Mouse (Mus musculus) spleen, adult 2 months (tissue): ENCODE measurements at regions not wholly inside any gene's neighbourhood (a gene's known extent, or its start where the extent isn't known, plus 50 kb on each side); places are given as distances from the start of the nearest gene placed in this dataset.

Experiments used
- DNase-seq, 2 experiments: peaks; one replicate each; pipeline versions ENCODE4 v3.0.0 to v3.0.0-alpha.2; 2012 to 2021; ENCODE audit warnings: low spot score in 2 of 2, low read depth in 1 of 2
- H3K27ac ChIP-seq: fragments of 200-500 bp; 2 replicates; pipeline ENCODE4 v1.5.1; 2012; ENCODE audit warnings: low read length, inconsistent platforms; ENCODE audit not compliant: insufficient read depth
- H3K27me3 ChIP-seq: fragments of 200-500 bp; 2 replicates; pipeline ENCODE4 v1.6.1; 2012; ENCODE audit warnings: mild to moderate bottlenecking, moderate library complexity, low read length, inconsistent platforms; ENCODE audit not compliant: control insufficient read depth, insufficient read depth
- H3K36me3 ChIP-seq: fragments of 200-500 bp; 2 replicates; pipeline ENCODE4 v1.6.1; 2012; ENCODE audit warnings: mild to moderate bottlenecking, low read length, inconsistent platforms; ENCODE audit not compliant: control insufficient read depth, insufficient read depth
- H3K4me1 ChIP-seq: fragments of 200-500 bp; 2 replicates; pipeline ENCODE4 v1.6.1; 2011; ENCODE audit warnings: inconsistent platforms; ENCODE audit not compliant: control insufficient read depth, insufficient read depth, insufficient read length
- H3K4me3 ChIP-seq: fragments of 200-500 bp; 2 replicates; pipeline ENCODE4 v1.5.1; 2011; ENCODE audit warnings: mild to moderate bottlenecking, inconsistent platforms; ENCODE audit not compliant: insufficient read depth, insufficient read length; ENCODE audit errors: extremely low read depth
- CTCF ChIP-seq: fragments of 200-500 bp; IDR thresholded peaks from 2 replicates; pipeline ENCODE4 v1.5.1; 2011; ENCODE audit warnings: mild to moderate bottlenecking, inconsistent platforms; ENCODE audit not compliant: insufficient read depth, insufficient read length, insufficient replicate concordance; ENCODE audit errors: extremely low read depth
- POLR2A ChIP-seq: fragments of 200-500 bp; IDR thresholded peaks from 2 replicates; pipeline ENCODE4 v1.6.1; 2011; ENCODE audit warnings: low read depth, low read length, inconsistent platforms
- WGBS: fragments of 180-500 bp; shearing (Covaris S2); methylation state at CpG from one replicate; pipeline ENCODE4 v1.1.7; 2018; 5-methylcytosine and 5-hydroxymethylcytosine counted together

- 16% methylated on average over 8 of the region's 8 CpGs for WGBS
- H3K4me3 ChIP-seq, result no peak overlapping the region
- H3K27me3 ChIP-seq, result no peaks in the 10 kb centered on the region
- peaks cover 19% of the 10 kb centered on the region for H3K4me1 ChIP-seq
- TF ChIP-seq CTCF (no peak), POLR2A (no peak)
- peak overlapping the region; percentile 85 for H3K27ac ChIP-seq
- DNase-seq, result no peak
- no peaks in the 10 kb centered on the region for H3K36me3 ChIP-seq
These were observed 70.8 kb upstream of the Picalm start for GRCm38 (mm10) chr7:90059249-90059628.

DNA sequence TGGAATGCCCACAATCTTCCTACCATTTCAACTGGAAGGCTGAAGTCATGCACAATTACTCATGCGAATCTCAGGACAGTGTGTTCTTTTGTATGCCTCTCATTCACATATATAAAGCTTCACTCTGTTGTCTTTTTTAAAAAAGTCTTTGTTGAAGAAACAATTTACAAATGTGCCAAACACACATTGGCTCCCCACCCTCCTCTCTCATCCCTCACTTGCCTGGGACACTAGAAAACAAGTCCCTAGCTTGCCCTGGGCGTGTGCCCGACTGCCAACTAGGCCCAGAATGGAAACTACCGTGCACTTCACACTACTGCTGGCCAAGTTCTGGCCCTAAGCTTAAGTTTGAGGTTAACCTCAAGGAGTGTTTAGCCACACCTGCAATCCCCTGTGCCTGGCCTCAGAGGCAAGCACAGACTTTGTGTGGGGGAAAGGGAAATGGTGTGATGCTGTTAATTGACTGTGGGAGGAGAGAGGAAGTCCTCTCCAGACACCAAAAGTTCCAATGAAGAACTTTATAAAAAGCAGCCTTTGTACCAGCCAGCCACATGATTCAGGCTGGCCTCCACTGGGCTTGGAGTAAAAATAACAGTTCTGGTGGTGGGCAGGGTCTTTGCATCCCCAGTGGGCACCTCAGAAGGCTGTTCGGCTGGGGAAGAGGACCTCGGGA lies 70.2 kb upstream of the Picalm start:
- Histone ChIP-seq H3K4me3 (no peak overlapping the region), H3K4me1 (peaks cover 19% of the 10 kb centered on the region)

DNA sequence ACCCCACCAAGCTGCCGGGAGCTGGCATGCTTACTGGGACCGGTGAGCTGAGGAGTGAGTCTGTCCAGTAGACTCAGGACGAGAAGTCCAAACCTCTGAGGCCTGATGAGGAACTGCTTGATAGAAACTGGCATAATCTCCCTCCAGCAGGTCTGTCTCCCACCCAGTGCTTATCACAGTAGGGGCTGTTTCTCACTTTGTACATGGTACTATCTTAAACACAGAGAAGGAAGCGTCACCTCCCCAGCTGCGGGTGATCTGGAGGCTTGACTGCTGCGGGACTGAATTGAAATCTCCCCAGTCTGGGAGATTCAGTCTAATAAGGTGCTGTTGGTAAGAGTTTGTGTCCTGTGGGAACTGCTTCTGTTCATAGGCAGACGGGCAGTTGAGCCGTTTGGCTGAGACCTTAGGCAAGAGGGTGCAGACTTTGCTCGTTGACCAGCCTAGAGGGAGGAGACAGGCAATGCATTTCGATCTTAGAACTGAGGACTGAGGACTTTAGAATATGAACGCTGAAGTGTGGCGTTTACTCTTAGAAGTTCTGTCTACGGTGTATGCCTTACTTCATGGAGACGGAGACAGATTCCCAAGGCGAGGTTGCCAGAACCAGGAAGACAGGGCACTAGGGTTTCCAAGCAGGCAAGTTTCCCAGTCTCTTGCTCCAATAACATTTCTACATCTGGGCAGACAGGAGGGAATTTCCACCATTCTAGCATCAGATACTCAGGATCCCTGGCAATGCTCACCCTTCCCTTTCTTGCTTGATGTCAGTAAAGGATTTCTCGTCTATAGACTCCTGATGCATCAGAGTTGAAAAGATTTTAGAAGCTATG lies 69.5 kb upstream of the Picalm start:
- TF ChIP-seq CTCF (no peak), POLR2A (no peak)
- Histone ChIP-seq H3K4me1 (peaks cover 19% of the 10 kb centered on the region), H3K27ac (peak overlapping the region; percentile 85), H3K36me3 (no peaks in the 10 kb centered on the region), H3K27me3 (no peaks in the 10 kb centered on the region), H3K4me3 (no peak overlapping the region)
- no peak for DNase-seq
- WGBS, result 34% methylated on average over 16 of the region's 16 CpGs

More for the DNA sequence above, 70.2 kb upstream of the Picalm start:
- no peaks in the 10 kb centered on the region for H3K36me3 ChIP-seq
- H3K27ac ChIP-seq, result peak overlapping the region; percentile 85
- 12% methylated on average over 6 of the region's 6 CpGs for WGBS
- TF ChIP-seq CTCF, result no peak
- TF ChIP-seq POLR2A, result no peak
- no peaks in the 10 kb centered on the region for H3K27me3 ChIP-seq
- DNase-seq, result peak; percentile 49 to 53

DNA sequence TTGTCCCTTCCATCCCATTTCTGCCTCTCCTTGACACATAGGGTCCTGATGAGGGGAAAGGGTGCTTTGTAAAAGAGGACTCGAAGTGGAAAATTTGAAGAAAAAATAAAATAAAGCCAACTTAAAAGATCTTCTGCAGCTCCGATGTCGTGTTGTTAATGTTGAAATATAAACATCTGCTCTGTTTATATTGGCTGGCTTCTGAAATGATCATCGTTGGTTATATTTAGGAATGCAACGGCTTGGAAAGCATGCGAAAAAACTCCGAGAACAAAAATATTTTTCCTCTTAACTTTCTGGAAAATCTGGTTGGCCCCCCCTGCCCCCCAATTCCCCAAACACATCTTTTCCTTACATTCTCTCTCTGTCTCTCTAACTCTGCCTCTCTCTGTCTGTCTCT lies 68.3 kb upstream of the Picalm start:
- Histone ChIP-seq H3K36me3 (no peaks in the 10 kb centered on the region), H3K27me3 (no peaks in the 10 kb centered on the region), H3K4me1 (peaks cover 20% of the 10 kb centered on the region), H3K4me3 (no peak overlapping the region), H3K27ac (no peak overlapping the region)
- WGBS, result 89% methylated on average over 7 of the region's 7 CpGs
- DNase-seq, result no peak
- TF ChIP-seq POLR2A (no peak), CTCF (no peak)

GRCm38 (mm10) chr7:90062874-90063273 lies 67.1 kb upstream of the Picalm start:
- WGBS, result 79% methylated on average over 9 of the region's 9 CpGs
- peaks cover 21% of the 10 kb centered on the region for H3K4me1 ChIP-seq

DNA sequence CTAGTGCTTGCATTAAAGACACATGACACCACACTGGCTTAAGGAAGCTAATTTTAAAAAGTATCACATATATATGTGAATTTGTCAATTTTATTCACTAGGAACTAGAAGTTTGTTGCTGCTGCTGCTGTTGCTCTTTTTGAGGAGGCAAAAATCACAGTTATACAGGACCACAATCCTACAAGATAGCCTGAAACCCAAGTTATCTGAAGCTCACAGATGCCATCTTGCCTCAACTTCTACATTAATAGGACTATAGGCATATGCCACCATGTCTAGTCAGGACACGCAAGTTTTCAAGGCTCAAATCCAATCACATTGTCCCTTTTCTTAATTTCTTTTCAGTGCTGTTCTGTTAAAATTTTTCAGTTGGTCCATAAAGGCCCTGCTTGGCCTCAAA lies 65.8 kb upstream of the Picalm start:
- Histone ChIP-seq H3K27me3 (no peaks in the 10 kb centered on the region), H3K27ac (no peak overlapping the region), H3K36me3 (no peaks in the 10 kb centered on the region), H3K4me1 (peaks cover 24% of the 10 kb centered on the region), H3K4me3 (no peak overlapping the region)
- DNase-seq, result no peak
- 91% methylated on average over 1 of the region's 1 CpGs for WGBS
- TF ChIP-seq CTCF (no peak), POLR2A (no peak)

More at GRCm38 (mm10) chr7:90062874-90063273, 67.1 kb upstream of the Picalm start:
- H3K36me3 ChIP-seq, result no peaks in the 10 kb centered on the region
- H3K27ac ChIP-seq, result peak overlapping the region; percentile 55; the same call in 1 of the 2 replicates
- no peaks in the 10 kb centered on the region for H3K27me3 ChIP-seq
- no peak for DNase-seq
- H3K4me3 ChIP-seq, result no peak overlapping the region
- TF ChIP-seq POLR2A, result no peak
- no peak for TF ChIP-seq CTCF
